Mouse (Mus musculus) ES-E14 (cell line): ENCODE results near the gene Srpk2.

Experiments used
- ZC3H11A ChIP-seq: IDR thresholded peaks from 2 replicates; pipeline ENCODE4 v1.6.1; 2012; ENCODE audit warnings: low read depth, mild to moderate bottlenecking, inconsistent platforms, low read length, borderline replicate concordance
- ZNF384 ChIP-seq: IDR thresholded peaks from 2 replicates; pipeline ENCODE4 v1.6.1; 2012; ENCODE audit warnings: low read depth, low read length, inconsistent platforms

- TF ChIP-seq ZC3H11A (no peak), ZNF384 (no peak)
These were observed 195.2 kb downstream of the Srpk2 start for GRCm38 (mm10) chr5:23489231-23489630.
